Mouse (Mus musculus): ENCODE data around the gene Acox2. TPM values are rescaled to one million over a fixed set of nuclear protein-coding genes. Genes with fewer than 3 reads are reported as not detected.

Acox2 gene
- polyA plus RNA-seq, 1 experiment: not detected

DNA sequence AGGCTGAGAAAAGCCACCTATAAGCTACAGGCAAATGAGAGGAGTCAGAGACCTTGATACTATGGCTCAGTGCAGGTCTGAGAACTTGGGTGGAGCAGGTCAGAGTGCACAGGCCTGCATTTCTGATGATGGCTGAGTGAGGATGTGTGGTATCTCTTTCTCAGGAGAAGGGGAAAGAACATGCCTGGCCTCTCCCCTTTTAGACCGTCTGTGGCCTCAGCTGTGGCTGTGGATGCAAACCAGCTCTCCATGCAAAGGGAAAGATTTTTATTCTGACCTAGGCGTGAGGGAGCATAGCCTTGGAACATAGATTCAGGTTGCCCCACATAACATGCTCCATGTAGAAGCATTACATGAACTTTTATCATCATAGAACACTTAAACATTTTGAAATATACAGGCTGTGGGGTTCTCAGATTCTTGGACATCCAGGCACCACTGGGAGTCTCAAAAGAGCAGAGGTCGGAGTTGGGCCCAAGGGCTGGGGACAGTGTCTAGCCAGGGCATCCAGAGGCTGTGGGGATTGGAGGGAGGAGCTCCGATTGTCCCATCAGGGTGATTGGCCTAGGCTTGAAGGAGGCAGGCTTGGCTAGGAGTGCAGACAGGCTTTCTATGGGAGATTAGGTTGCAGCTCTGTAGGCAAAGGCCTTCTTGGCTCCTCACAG lies 78.7 kb downstream of the Acox2 start:
- no peaks in the 10 kb centered on the region for H3K79me2 ChIP-seq (ENCODE audit: control insufficient read depth, insufficient read depth)
- H3K27me3 ChIP-seq (ENCODE audit: control insufficient read depth, insufficient read depth, insufficient read length): no peaks in the 10 kb centered on the region
- no peaks in the 10 kb centered on the region for H3K79me3 ChIP-seq (ENCODE audit: low read depth)
- no peak overlapping the region for H3K4me3 ChIP-seq (ENCODE audit: insufficient read depth, poor library complexity, severe bottlenecking)
- no peak overlapping the region for H3ac ChIP-seq (ENCODE audit: control insufficient read depth, insufficient read length, low read depth)
- H3K36me3 ChIP-seq (ENCODE audit: control insufficient read depth, insufficient read depth): no peaks in the 10 kb centered on the region
- no peak for TF ChIP-seq USF1 (IDR thresholded peaks at IDR 0.05; ENCODE audit: low read depth)
- no peak for TF ChIP-seq MAX (IDR thresholded peaks at IDR 0.05)
- no peak for TF ChIP-seq MYOD1 (IDR thresholded peaks at IDR 0.05; ENCODE audit: control insufficient read depth, insufficient read length, low read depth)
- TF ChIP-seq CEBPB (IDR thresholded peaks at IDR 0.05; ENCODE audit: low read depth): no peak
- no peak for TF ChIP-seq MYOG (IDR thresholded peaks at IDR 0.05; ENCODE audit: control insufficient read depth, extremely low read depth, insufficient read length)
- TF ChIP-seq FOSL1 (IDR thresholded peaks at IDR 0.05; ENCODE audit: insufficient read depth, low read length, poor library complexity, severe bottlenecking): no peak

DNA sequence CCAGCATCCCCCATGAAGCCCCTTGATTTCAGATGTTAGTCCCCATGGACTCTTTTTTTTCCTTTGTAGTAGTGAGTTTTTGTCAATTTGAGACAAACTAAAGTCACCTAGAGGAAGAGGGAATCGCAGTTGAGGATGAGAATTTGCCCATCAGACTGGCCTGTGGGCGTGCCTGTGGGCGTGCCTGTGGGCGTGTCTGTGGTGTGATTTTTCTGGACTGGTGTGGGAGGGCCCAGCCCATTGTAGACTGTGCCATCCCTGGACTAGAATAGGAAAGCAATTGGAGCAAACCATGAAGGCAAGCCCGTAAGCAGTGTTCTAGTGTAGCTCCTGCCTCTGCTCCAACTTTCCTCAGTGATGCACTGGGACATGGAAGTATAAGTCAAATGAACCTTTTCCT lies 82.9 kb downstream of the Acox2 start:
- no peaks in the 10 kb centered on the region for H3K27me3 ChIP-seq (ENCODE audit: control insufficient read depth, insufficient read depth, insufficient read length)
- H3K79me2 ChIP-seq (ENCODE audit: control insufficient read depth, insufficient read depth): peaks cover 12% of the 10 kb centered on the region
- TF ChIP-seq CTCF (IDR thresholded peaks at IDR 0.05; ENCODE audit: control insufficient read depth, insufficient read depth, insufficient read length): no peak
- TF ChIP-seq MYOG (IDR thresholded peaks at IDR 0.05; ENCODE audit: control insufficient read depth, extremely low read depth, insufficient read length): no peak
- H3ac ChIP-seq (ENCODE audit: control insufficient read depth, insufficient read length, low read depth): no peak overlapping the region
- H3K4me3 ChIP-seq (ENCODE audit: insufficient read depth, poor library complexity, severe bottlenecking): no peak overlapping the region
- H3K79me3 ChIP-seq (ENCODE audit: low read depth): peaks cover 8% of the 10 kb centered on the region
- no peaks in the 10 kb centered on the region for H3K36me3 ChIP-seq (ENCODE audit: control insufficient read depth, insufficient read depth)

Other genes starting within 250 kb of the Acox2 start
- 33.7 TPM for gene Rpp14, start 179.0 kb downstream of the Acox2 start, polyA plus RNA-seq (2012; fragmentation: generic; extraction: Trizol)
- 17.8 TPM for gene Pxk, start 161.1 kb downstream of the Acox2 start, polyA plus RNA-seq (2012; fragmentation: generic; extraction: Trizol)
- 127 TPM for gene Pdhb, start 86.3 kb downstream of the Acox2 start, polyA plus RNA-seq (2012; fragmentation: generic; extraction: Trizol)
- 3.9 TPM for gene Kctd6, start 45.2 kb downstream of the Acox2 start, polyA plus RNA-seq (2012; fragmentation: generic; extraction: Trizol)
- not detected for gene Fam107a, start 58.7 kb upstream of the Acox2 start, polyA plus RNA-seq (2012; fragmentation: generic; extraction: Trizol)
- gene Oit1, start 119.4 kb upstream of the Acox2 start, polyA plus RNA-seq (2012; fragmentation: generic; extraction: Trizol): not detected